Comparison of ENCODE assay signal across 8 mouse cellular contexts in genomic region chr7:16295321-16295900, GRCm38 (mm10). TPM values are rescaled to one million over a fixed set of nuclear protein-coding genes. Genes with fewer than 3 reads are reported as not detected.
A peak's percentile ranks its signal among the peaks of the same experiment; 100 is the strongest.
DNase-seq lines count a peak whose midpoint lies in the region; ATAC-seq lines count a peak whose summit lies in the region.

No protein-coding gene starts in this region.

- DNase-seq in Muller cell, postnatal 12 days (ENCODE audit: inconsistent ontology term): peak; percentile 94
- DNase-seq in cerebellum, adult 8-10 months: peak; percentile 73
- DNase-seq in forelimb bud, embryonic 11.5 days (ENCODE audit: low read depth, low spot score): peak; percentile 68
- DNase-seq in layer of hippocampus, adult 9-10 months (ENCODE audit: low spot score): peak; percentile 39
- peak; percentile 86 for DNase-seq in lung, postnatal 10 days
- peak; percentile 69 for DNase-seq in ovary, postnatal 36 days (ENCODE audit: low spot score)
- peak; percentile 80 for DNase-seq in thymus, postnatal 25 days

- peak; percentile 52 to 54 for ATAC-seq in hematopoietic stem cell, adult 5-6 weeks (replicated peaks in 1 of 2; ENCODE audit: insufficient read depth in 1 of 2, low FRiP score in 2 of 2, low TSS enrichment in 1 of 2, low read depth in 1 of 2, poor library complexity in 2 of 2, severe bottlenecking in 2 of 2)

RNA-seq across cellular contexts. Expression of gene Ccdc9, which starts 8.8 kb away (rescaled TPM):
- total RNA-seq in hematopoietic stem cell, adult 5-6 weeks (2017): 80.8 and 153 TPM in 2 replicates

RNA-seq across cellular contexts. Expression of gene Bbc3, which starts 12.8 kb away (rescaled TPM):
- 1.8 and 4.1 TPM in 2 replicates for total RNA-seq in hematopoietic stem cell, adult 5-6 weeks (2017)

RNA-seq across cellular contexts. Expression of gene Inafm1, which starts 22.0 kb away (rescaled TPM):
- total RNA-seq in hematopoietic stem cell, adult 5-6 weeks (2017): 14.0 and 14.3 TPM in 2 replicates

RNA-seq across cellular contexts. Expression of gene C5ar1, which starts 36.1 kb away (rescaled TPM):
- 4.1 and 5.1 TPM in 2 replicates for total RNA-seq in hematopoietic stem cell, adult 5-6 weeks (2017)

RNA-seq across cellular contexts. Expression of gene C5ar2, which starts 51.5 kb away (rescaled TPM):
- total RNA-seq in hematopoietic stem cell, adult 5-6 weeks (2017): 1.2 and 1.3 TPM in 2 replicates

Comparison
In these comparisons a context has a peak if more than half of its experiments do, and no peak if none do; other contexts are left out.
1. Peak in every context shown above with its lines: DNase-seq and ATAC-seq.
2. DNase-seq: peak in every context shown above with its lines; median percentile 94 in Muller cell, postnatal 12 days; 86 in lung, postnatal 10 days; 80 in thymus, postnatal 25 days; 73 in cerebellum, adult 8-10 months; 69 in ovary, postnatal 36 days; 68 in forelimb bud, embryonic 11.5 days; 39 in layer of hippocampus, adult 9-10 months.